Mouse (Mus musculus): ENCODE data around the gene Cpa1. TPM values are rescaled to one million over a fixed set of nuclear protein-coding genes. Genes with fewer than 3 reads are reported as not detected.

Gene Cpa1
- polyA plus RNA-seq, 1 experiment, result not detected

DNA sequence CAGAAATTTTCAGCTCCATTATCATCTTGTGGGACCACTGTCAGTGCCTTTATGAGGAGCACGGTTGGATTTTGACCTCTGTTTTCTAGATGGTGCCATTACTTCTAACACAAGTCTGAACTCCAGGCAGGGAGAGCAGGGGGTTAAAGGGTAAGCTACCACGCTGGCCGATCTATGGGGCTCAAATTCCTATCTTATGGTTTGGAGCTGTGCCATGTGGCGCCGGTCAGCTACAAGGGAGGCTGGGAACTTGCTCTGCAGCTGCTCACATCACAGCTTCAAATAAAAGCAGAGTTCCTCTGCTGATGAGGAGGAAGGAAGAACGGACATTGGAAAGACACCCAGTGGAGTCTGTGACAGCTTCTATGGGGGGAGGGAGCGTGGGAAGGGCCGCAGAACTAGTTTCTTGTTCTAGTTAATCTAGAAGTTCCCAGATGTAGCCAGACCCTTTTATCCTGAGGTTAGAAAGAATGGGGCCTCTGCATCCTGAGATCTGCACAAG is 3.6 kb upstream of the Cpa1 start:
- Histone ChIP-seq H3K36me3 (ENCODE audit: control insufficient read depth, insufficient read depth, low read length) (no peaks in the 10 kb centered on the region), H3K4me1 (replicated peaks; ENCODE audit: control insufficient read depth, insufficient read depth, low read length) (no peaks in the 10 kb centered on the region), H3K27me3 (ENCODE audit: control insufficient read depth, insufficient read depth, low read length) (no peaks in the 10 kb centered on the region), H3K4me3 (ENCODE audit: control insufficient read depth, insufficient read depth, low read length) (no peak overlapping the region), H3K27ac (ENCODE audit: control insufficient read depth, insufficient read depth, low read length) (no peak overlapping the region)
- 84% methylated on average over 8 of the region's 8 CpGs for WGBS
- DNase-seq, result no peak
- TF ChIP-seq CTCF (IDR thresholded peaks at IDR 0.05; ENCODE audit: borderline replicate concordance, control insufficient read depth, extremely low read depth, insufficient read depth, low read length, poor library complexity) (no peak), POLR2A (IDR thresholded peaks at IDR 0.05; ENCODE audit: control insufficient read depth, extremely low read depth, insufficient read depth, low read length, poor library complexity) (no peak)

DNA sequence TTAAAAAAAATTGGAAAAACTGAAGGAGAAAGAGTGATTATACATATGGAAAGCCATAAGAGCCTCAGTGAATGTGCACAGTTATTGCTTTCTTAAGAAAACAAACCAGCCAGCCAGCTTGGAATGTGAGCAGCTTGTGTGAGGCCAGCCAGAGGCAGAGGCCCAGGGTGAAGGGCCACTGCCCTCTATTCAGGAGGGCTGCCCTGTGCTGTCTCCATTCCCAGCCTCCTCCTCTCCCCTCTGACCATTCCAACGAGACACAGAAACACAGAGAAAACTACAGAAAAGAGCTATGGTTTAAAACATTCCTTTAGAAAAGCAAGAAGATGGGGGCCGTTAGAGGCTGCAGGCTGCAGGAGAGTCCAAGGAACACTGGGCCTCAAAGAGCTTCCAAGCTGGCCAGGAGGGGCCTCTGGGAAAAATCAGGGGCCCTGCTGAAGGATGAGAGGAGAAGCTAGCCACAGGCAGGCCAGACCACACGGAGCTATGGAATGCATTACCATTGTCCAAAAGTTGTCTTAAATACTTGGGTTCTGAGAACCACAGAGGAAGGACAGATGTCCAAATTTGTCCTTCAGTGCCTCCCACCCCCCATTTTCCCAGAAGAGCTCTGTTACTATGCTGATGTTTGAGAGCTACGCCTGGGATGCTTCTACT is 2.7 kb upstream of the Cpa1 start:
- TF ChIP-seq CTCF (IDR thresholded peaks at IDR 0.05; ENCODE audit: borderline replicate concordance, control insufficient read depth, extremely low read depth, insufficient read depth, low read length, poor library complexity) (no peak), POLR2A (IDR thresholded peaks at IDR 0.05; ENCODE audit: control insufficient read depth, extremely low read depth, insufficient read depth, low read length, poor library complexity) (no peak)
- Histone ChIP-seq H3K4me3 (ENCODE audit: control insufficient read depth, insufficient read depth, low read length) (no peak overlapping the region), H3K36me3 (ENCODE audit: control insufficient read depth, insufficient read depth, low read length) (no peaks in the 10 kb centered on the region), H3K4me1 (replicated peaks; ENCODE audit: control insufficient read depth, insufficient read depth, low read length) (no peaks in the 10 kb centered on the region), H3K27ac (ENCODE audit: control insufficient read depth, insufficient read depth, low read length) (no peak overlapping the region), H3K27me3 (ENCODE audit: control insufficient read depth, insufficient read depth, low read length) (no peaks in the 10 kb centered on the region)
- WGBS, result 87% methylated on average over 4 of the region's 4 CpGs
- no peak for DNase-seq

DNA sequence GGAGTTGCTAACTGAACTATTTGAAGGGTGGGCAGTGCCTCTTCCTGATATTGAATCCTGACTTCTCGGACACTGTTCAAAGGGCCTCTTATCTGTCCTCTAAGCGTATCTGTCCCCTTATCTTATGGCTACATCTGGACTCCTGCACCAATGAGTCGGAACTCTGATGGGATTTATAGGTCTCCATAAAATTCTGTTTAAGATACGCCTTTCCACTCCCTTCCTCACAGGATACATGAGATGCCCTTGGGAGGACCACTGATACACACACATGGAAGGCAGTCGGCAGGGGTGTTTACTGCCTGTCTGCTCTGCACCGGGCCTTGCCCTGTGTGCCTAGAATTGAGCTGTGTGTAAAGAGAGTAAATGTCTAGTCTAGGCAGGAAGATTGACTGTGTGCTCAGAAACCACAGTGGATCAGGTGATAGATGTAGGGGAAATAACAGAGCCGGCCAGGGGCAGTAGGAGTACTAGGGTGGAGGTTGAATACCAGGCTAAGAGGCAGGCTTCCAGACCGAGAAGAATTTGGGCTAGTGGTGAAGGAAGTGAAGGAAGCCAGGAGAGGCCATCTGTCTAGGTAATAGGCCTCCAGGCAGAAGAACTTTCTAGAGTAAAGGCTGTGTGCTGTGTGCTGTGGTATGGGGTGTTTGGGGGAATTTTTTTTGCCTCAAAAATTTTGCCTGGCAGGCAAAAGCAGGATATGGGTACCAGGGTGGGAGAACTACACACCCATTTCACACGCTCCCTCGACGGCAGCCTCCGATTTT is 4.9 kb downstream of the Cpa1 start:
- Histone ChIP-seq H3K27ac (ENCODE audit: control insufficient read depth, insufficient read depth, low read length) (no peak overlapping the region), H3K4me3 (ENCODE audit: control insufficient read depth, insufficient read depth, low read length) (no peak overlapping the region), H3K36me3 (ENCODE audit: control insufficient read depth, insufficient read depth, low read length) (no peaks in the 10 kb centered on the region), H3K27me3 (ENCODE audit: control insufficient read depth, insufficient read depth, low read length) (no peaks in the 10 kb centered on the region), H3K4me1 (replicated peaks; ENCODE audit: control insufficient read depth, insufficient read depth, low read length) (no peaks in the 10 kb centered on the region)
- no peak for DNase-seq
- TF ChIP-seq POLR2A (IDR thresholded peaks at IDR 0.05; ENCODE audit: control insufficient read depth, extremely low read depth, insufficient read depth, low read length, poor library complexity) (no peak), CTCF (IDR thresholded peaks at IDR 0.05; ENCODE audit: borderline replicate concordance, control insufficient read depth, extremely low read depth, insufficient read depth, low read length, poor library complexity) (no peak)
- WGBS, result 65% methylated on average over 12 of the region's 12 CpGs

DNA sequence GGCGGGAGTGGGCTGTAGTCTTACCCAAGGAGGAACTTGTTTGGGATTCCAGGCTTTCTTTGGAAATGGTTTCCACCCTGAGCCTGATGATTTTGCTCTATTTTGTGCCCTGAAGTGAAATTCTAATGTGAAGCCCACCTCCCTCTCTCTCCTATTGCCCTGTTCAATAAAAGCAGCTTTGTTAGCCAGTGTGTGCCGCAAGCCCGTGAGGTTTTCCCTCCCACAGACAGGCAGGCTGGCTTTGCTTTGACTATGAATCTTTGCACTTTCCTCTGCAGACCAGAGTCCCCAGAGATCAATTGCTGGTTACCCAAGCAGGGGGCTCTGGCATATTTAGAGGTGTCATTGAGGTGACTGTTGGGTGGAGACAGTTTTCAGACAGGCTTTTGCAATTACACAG is 5.4 kb downstream of the Cpa1 start:
- 93% methylated on average over 3 of the region's 3 CpGs for WGBS
- TF ChIP-seq POLR2A (IDR thresholded peaks at IDR 0.05; ENCODE audit: control insufficient read depth, extremely low read depth, insufficient read depth, low read length, poor library complexity) (no peak), CTCF (IDR thresholded peaks at IDR 0.05; ENCODE audit: borderline replicate concordance, control insufficient read depth, extremely low read depth, insufficient read depth, low read length, poor library complexity) (no peak)
- no peak for DNase-seq

DNA sequence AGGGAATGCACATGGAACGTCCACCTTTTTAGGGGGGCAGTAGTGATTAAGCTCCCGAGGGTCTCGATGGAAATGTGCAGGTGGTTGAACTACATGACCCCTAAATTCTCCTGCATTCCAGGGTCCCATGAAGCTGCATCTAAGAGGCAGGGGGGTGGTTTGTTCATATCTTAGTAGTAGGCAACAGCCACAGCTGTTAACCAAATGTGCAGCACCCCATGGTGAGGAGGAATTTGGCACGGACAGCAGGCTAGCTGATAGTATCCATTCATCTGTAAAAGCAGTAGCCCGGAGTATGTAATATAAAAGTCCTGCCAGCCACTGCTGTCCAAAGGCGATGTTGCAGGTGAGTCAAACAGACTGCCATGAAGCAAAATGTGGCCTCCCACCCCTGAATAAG is 6.4 kb downstream of the Cpa1 start:
- H3K4me3 ChIP-seq (ENCODE audit: control insufficient read depth, insufficient read depth, low read length), result no peak overlapping the region
- TF ChIP-seq POLR2A (IDR thresholded peaks at IDR 0.05; ENCODE audit: control insufficient read depth, extremely low read depth, insufficient read depth, low read length, poor library complexity) (no peak), CTCF (IDR thresholded peaks at IDR 0.05; ENCODE audit: borderline replicate concordance, control insufficient read depth, extremely low read depth, insufficient read depth, low read length, poor library complexity) (no peak)
- no peak overlapping the region for H3K27ac ChIP-seq (ENCODE audit: control insufficient read depth, insufficient read depth, low read length)
- no peaks in the 10 kb centered on the region for H3K4me1 ChIP-seq (replicated peaks; ENCODE audit: control insufficient read depth, insufficient read depth, low read length)
- H3K27me3 ChIP-seq (ENCODE audit: control insufficient read depth, insufficient read depth, low read length), result no peaks in the 10 kb centered on the region
- no peaks in the 10 kb centered on the region for H3K36me3 ChIP-seq (ENCODE audit: control insufficient read depth, insufficient read depth, low read length)
- 96% methylated on average over 6 of the region's 6 CpGs for WGBS
- DNase-seq, result no peak

More for the DNA sequence above, 5.4 kb downstream of the Cpa1 start:
- no peak overlapping the region for H3K4me3 ChIP-seq (ENCODE audit: control insufficient read depth, insufficient read depth, low read length)
- H3K27ac ChIP-seq (ENCODE audit: control insufficient read depth, insufficient read depth, low read length), result no peak overlapping the region
- no peaks in the 10 kb centered on the region for H3K36me3 ChIP-seq (ENCODE audit: control insufficient read depth, insufficient read depth, low read length)
- H3K4me1 ChIP-seq (replicated peaks; ENCODE audit: control insufficient read depth, insufficient read depth, low read length), result no peaks in the 10 kb centered on the region
- H3K27me3 ChIP-seq (ENCODE audit: control insufficient read depth, insufficient read depth, low read length), result no peaks in the 10 kb centered on the region

DNA sequence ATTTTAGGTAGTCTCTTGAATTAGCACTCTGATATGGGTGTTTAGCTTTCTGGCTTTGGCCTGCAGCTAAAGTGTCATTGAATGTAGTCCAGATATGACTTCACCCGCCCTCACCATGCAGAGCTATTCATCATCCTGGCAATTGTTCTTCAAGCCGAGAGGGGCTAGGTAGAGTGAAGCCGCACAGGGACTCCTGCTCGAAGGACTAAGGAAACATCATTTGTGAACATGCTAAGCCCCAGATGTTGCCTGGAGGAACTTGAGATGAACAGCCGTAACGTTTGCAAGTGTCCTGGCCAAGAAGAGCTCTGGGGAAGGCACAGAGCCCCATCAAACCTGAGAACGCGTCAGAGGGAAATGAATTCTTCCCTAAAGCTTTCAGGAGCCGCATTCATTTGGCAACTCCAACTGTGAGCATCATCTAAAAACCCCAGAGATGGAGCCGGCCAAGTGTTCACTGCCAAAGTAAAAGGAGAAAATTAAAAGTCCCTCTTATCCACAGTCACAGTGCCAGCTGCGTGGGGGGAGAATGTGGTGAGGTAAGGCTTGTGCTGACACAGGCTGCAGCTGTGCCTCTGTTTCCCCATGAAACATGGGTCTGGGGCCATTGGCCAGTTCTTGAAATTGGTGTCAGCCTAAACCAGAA is 10.8 kb downstream of the Cpa1 start:
- no peak for TF ChIP-seq CTCF (IDR thresholded peaks at IDR 0.05; ENCODE audit: borderline replicate concordance, control insufficient read depth, extremely low read depth, insufficient read depth, low read length, poor library complexity)
- TF ChIP-seq POLR2A (IDR thresholded peaks at IDR 0.05; ENCODE audit: control insufficient read depth, extremely low read depth, insufficient read depth, low read length, poor library complexity), result no peak
- Histone ChIP-seq H3K4me1 (replicated peaks; ENCODE audit: control insufficient read depth, insufficient read depth, low read length) (no peaks in the 10 kb centered on the region), H3K4me3 (ENCODE audit: control insufficient read depth, insufficient read depth, low read length) (no peak overlapping the region), H3K27me3 (ENCODE audit: control insufficient read depth, insufficient read depth, low read length) (no peaks in the 10 kb centered on the region), H3K36me3 (ENCODE audit: control insufficient read depth, insufficient read depth, low read length) (no peaks in the 10 kb centered on the region), H3K27ac (ENCODE audit: control insufficient read depth, insufficient read depth, low read length) (no peak overlapping the region)
- DNase-seq, result no peak
- 94% methylated on average over 11 of the region's 11 CpGs for WGBS

All from thymus, adult 2 months (tissue).